Mouse (Mus musculus): ENCODE measurements around the gene Abcb8. TPM values are rescaled to one million over a fixed set of nuclear protein-coding genes. Genes with fewer than 3 reads are reported as not detected.

Gene Abcb8
- polyA plus RNA-seq (2012), result 39.0 and 46.9 TPM in 2 replicates

GRCm38 (mm10) chr5:24393392-24393997 is at the start of gene Abcb8:
Gene Abcb8, plus strand, starts transcription at chr5:24393663.

GRCm38 (mm10) chr5:24351278-24351677 is 42.2 kb upstream of the Abcb8 start, which contains the start of gene Kcnh2:
Gene Kcnh2, minus strand, starts transcription at chr5:24351604.

GRCm38 (mm10) chr5:24364508-24364907 is 29.0 kb upstream of the Abcb8 start, which contains the start of gene Nos3:
Gene Nos3, plus strand, starts transcription at chr5:24364810.

GRCm38 (mm10) chr5:24391864-24392263 is 1.6 kb upstream of the Abcb8 start, which contains the start of gene Atg9b:
Gene Atg9b, minus strand, starts transcription at chr5:24392143.

GRCm38 (mm10) chr5:24413042-24413693 is 19.7 kb downstream of the Abcb8 start, which contains the start of gene Asic3:
Gene Asic3, plus strand, starts transcription at chr5:24413392.

GRCm38 (mm10) chr5:24423129-24424003 is 29.9 kb downstream of the Abcb8 start, which contains the start of the genes Cdk5 and Slc4a2:
Gene Cdk5, minus strand, starts transcription at chr5:24423530.
Gene Slc4a2, plus strand, starts transcription at chr5:24423837.

GRCm38 (mm10) chr5:24444746-24445427 is 51.4 kb downstream of the Abcb8 start, which contains the start of gene Fastk:
Gene Fastk, minus strand, starts transcription at chr5:24445287.

GRCm38 (mm10) chr5:24447624-24448298 is 54.3 kb downstream of the Abcb8 start, which contains the start of gene Tmub1:
Gene Tmub1, minus strand, starts transcription at chr5:24447854.

GRCm38 (mm10) chr5:24452030-24452690 is 58.7 kb downstream of the Abcb8 start, which contains the start of gene Agap3:
Gene Agap3, plus strand, starts transcription at chr5:24452177.

Other genes with a start within 250 kb of the Abcb8 start
- 5.4 and 6.3 TPM in 2 replicates for gene Nupl2, start 228.7 kb upstream of the Abcb8 start, polyA plus RNA-seq (2012)
- gene Kcnh2, start 42.1 kb upstream of the Abcb8 start, polyA plus RNA-seq (2012), result 1.2 and 3.4 TPM in 2 replicates
- gene Nos3, start 28.9 kb upstream of the Abcb8 start, polyA plus RNA-seq (2012), result 0.01 and 0.04 TPM in 2 replicates
- gene Atg9b, start 1.5 kb upstream of the Abcb8 start, polyA plus RNA-seq (2012), result 9.1 and 12.0 TPM in 2 replicates
- 0.59 and 0.61 TPM in 2 replicates for gene Asic3, start 19.7 kb downstream of the Abcb8 start, polyA plus RNA-seq (2012)
- 14.9 and 15.2 TPM in 2 replicates for gene Cdk5, start 29.9 kb downstream of the Abcb8 start, polyA plus RNA-seq (2012)
- 43.0 and 45.9 TPM in 2 replicates for gene Slc4a2, start 30.2 kb downstream of the Abcb8 start, polyA plus RNA-seq (2012)
- gene Fastk, start 51.6 kb downstream of the Abcb8 start, polyA plus RNA-seq (2012), result 187 and 193 TPM in 2 replicates
- 37.1 and 49.8 TPM in 2 replicates for gene Tmub1, start 54.2 kb downstream of the Abcb8 start, polyA plus RNA-seq (2012)
- gene Agap3, start 58.5 kb downstream of the Abcb8 start, polyA plus RNA-seq (2012), result 162 and 186 TPM in 2 replicates
- gene Gbx1, start 133.5 kb downstream of the Abcb8 start, polyA plus RNA-seq (2012), result 0.02 and 0.04 TPM in 2 replicates
- gene Asb10, start 147.3 kb downstream of the Abcb8 start, polyA plus RNA-seq (2012), result 0.08 and 0.11 TPM in 2 replicates
- not detected in 2 replicates for gene 4931409K22Rik, start 163.1 kb downstream of the Abcb8 start, polyA plus RNA-seq (2012)
- gene Abcf2, start 183.8 kb downstream of the Abcb8 start, polyA plus RNA-seq (2012), result 57.9 and 63.6 TPM in 2 replicates
- 40.3 and 46.2 TPM in 2 replicates for gene Chpf2, start 193.1 kb downstream of the Abcb8 start, polyA plus RNA-seq (2012)
- 0.12 and 0.13 TPM in 2 replicates for gene Smarcd3, start 230.7 kb downstream of the Abcb8 start, polyA plus RNA-seq (2012)